In the genomic region with DNA sequence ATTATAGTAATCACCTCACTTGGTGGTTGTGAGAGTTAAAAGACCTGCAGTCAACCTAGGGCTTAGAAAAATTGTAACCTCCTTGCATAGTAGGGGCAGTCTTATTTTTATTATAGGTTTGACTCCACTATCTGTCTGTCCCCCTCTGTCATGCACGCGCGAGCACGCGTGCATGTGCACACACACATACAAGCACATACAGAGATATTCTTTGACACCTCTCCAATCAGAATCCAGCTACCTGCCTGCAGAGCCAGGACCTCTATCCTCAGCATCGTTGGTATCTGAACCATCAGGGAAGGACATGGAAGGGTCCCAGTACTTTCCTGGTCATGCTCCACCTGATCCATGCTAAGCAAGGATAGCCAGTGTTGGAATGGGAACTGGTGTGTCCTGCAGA, we compare ENCODE assay signal across 13 mouse cellular contexts. TPM values are rescaled to one million over a fixed set of nuclear protein-coding genes. Genes with fewer than 3 reads are reported as not detected.
DNase-seq lines count a peak whose midpoint lies in the region; ATAC-seq and TF ChIP-seq lines count a peak whose summit lies in the region.
"Had no signal": no experiment of that assay in that cellular context is flagged by ENCODE, and none has a peak within 500 bp of the region (broad histone marks: within the 10 kb centered on the region; RNA-seq: fewer than 3 reads in every experiment).

No protein-coding gene starts in this region.

- H3K4me1 ChIP-seq in kidney, adult 2 months (ENCODE audit: control insufficient read depth, insufficient read depth, low read length): no peaks in the 10 kb centered on the region
- peaks cover 38% of the 10 kb centered on the region for H3K4me1 ChIP-seq in spleen, adult 2 months (ENCODE audit: control insufficient read depth, insufficient read depth, insufficient read length)
- peaks cover 45% of the 10 kb centered on the region for H3K4me1 ChIP-seq in limb, embryonic 15.5 days

- DNase-seq in kidney, adult 2 months: no peak
- DNase-seq in kidney, postnatal 36 days: no peak
- no peak for DNase-seq in spleen, adult 2 months (ENCODE audit: low read depth in 1 of 2, low spot score in 2 of 2)
- no peak for DNase-seq in spleen, postnatal 10 days (ENCODE audit: low spot score in 2 of 2)
- DNase-seq in layer of hippocampus, postnatal 36 days: no peak
- DNase-seq in spleen, adult 18-20 months: no peak
- DNase-seq: adrenal gland, postnatal 10 days; cerebellum, adult 8-10 months; retina, postnatal 1 day; thymus, postnatal 36 days had no signal

- H3K36me3 ChIP-seq in kidney, adult 2 months (ENCODE audit: control insufficient read depth, insufficient read depth, low read length): no peaks in the 10 kb centered on the region
- no peaks in the 10 kb centered on the region for H3K36me3 ChIP-seq in spleen, adult 2 months (ENCODE audit: control insufficient read depth, insufficient read depth, low read length)
- H3K36me3 ChIP-seq in limb, embryonic 15.5 days: no peaks in the 10 kb centered on the region

- H3K4me2 ChIP-seq in limb, embryonic 15.5 days: peak overlapping the region; percentile 93

- no peaks in the 10 kb centered on the region for H3K27me3 ChIP-seq in kidney, adult 2 months (replicated peaks; ENCODE audit: control insufficient read depth, insufficient read depth, low read length)
- no peaks in the 10 kb centered on the region; the same call in none of the 2 replicates for H3K27me3 ChIP-seq in spleen, adult 2 months (ENCODE audit: control insufficient read depth, insufficient read depth, low read length)
- 0 out of 2 replicates have a peak, but pooled peaks cover 17% of the 10 kb centered on the region for H3K27me3 ChIP-seq in limb, embryonic 15.5 days

- no peak for TF ChIP-seq POLR2A in kidney, adult 2 months (IDR thresholded peaks at IDR 0.05; ENCODE audit: low read depth, low read length)
- no peak for TF ChIP-seq POLR2A in spleen, adult 2 months (IDR thresholded peaks at IDR 0.05; ENCODE audit: low read depth, low read length)

- no peak overlapping the region for H3K9ac ChIP-seq in limb, embryonic 15.5 days

- no peak for ATAC-seq in limb, embryonic 15.5 days (ENCODE audit: insufficient number of reproducible peaks, low FRiP score, low TSS enrichment, low read depth)

- TF ChIP-seq CTCF in kidney, adult 2 months (conservative IDR thresholded peaks at IDR 0.05; ENCODE audit: insufficient read depth, insufficient read length, low read depth, low read length): no peak
- no peak for TF ChIP-seq CTCF in spleen, adult 2 months (IDR thresholded peaks at IDR 0.05; ENCODE audit: extremely low read depth, insufficient read depth, insufficient read length, insufficient replicate concordance)

- 82% methylated on average over 6 of the region's 6 CpGs for WGBS in kidney, adult 2 months
- WGBS in spleen, adult 2 months: 83% methylated on average over 6 of the region's 6 CpGs
- whole genome bisulfite sequencing in limb, embryonic 15.5 days: 94% methylated on average over 6 of the region's 6 CpGs

- H3K4me3 ChIP-seq in kidney, adult 2 months (ENCODE audit: insufficient read depth, low read depth, low read length): peak overlapping the region; percentile 80
- peak overlapping the region; percentile 11; the same call in 1 of the 2 replicates for H3K4me3 ChIP-seq in spleen, adult 2 months (ENCODE audit: extremely low read depth, insufficient read depth, insufficient read length)
- peak overlapping the region; percentile 54 for H3K4me3 ChIP-seq in limb, embryonic 15.5 days

- H3K27ac ChIP-seq in kidney, adult 2 months (ENCODE audit: insufficient read depth, low read depth, low read length): peak overlapping the region; percentile 54; the same call in 1 of the 2 replicates
- no peak overlapping the region for H3K27ac ChIP-seq in spleen, adult 2 months (ENCODE audit: insufficient read depth, low read length)
- H3K27ac ChIP-seq in limb, embryonic 15.5 days: no peak overlapping the region

- H3K9me3 ChIP-seq in limb, embryonic 15.5 days: no peaks in the 10 kb centered on the region

RNA-seq across cellular contexts. Expression of a gene that starts 1.8 kb away (rescaled TPM):
- 22.1 and 24.7 TPM in 2 replicates for polyA plus RNA-seq in kidney, adult 2 months (2012; rRNA removed)
- polyA plus RNA-seq in spleen, adult 2 months (2012; rRNA removed): 11.2 and 12.8 TPM in 2 replicates
- 8.4 and 8.8 TPM in 2 replicates for polyA plus RNA-seq in limb, embryonic 15.5 days (2015; fragmentation: Nextera tagmentation; extraction: Ambion mirVana)
- 1 to 10 TPM; 1.6 to 1.8 TPM for total RNA-seq in layer of hippocampus, postnatal 36 days (2021)
- total RNA-seq: megakaryocyte-erythroid progenitor cell, adult 5-6 weeks; MEL had no signal

RNA-seq across cellular contexts. Expression of a gene that starts 50.7 kb away (rescaled TPM):
- not detected in 2 replicates for polyA plus RNA-seq in kidney, adult 2 months (2012; rRNA removed)
- not detected in 2 replicates for polyA plus RNA-seq in spleen, adult 2 months (2012; rRNA removed)
- polyA plus RNA-seq in limb, embryonic 15.5 days (2015; fragmentation: Nextera tagmentation; extraction: Ambion mirVana): not detected in 2 replicates
- total RNA-seq in layer of hippocampus, postnatal 36 days (2021): not detected
- total RNA-seq: megakaryocyte-erythroid progenitor cell, adult 5-6 weeks; MEL had no signal

Comparison
In these comparisons a context has a peak if more than half of its experiments do, and no peak if none do; other contexts are left out.
1. H3K4me3 ChIP-seq: peak in every context shown above with its lines; median percentile 80 in kidney, adult 2 months; 54 in limb, embryonic 15.5 days; 11 in spleen, adult 2 months.